Mouse (Mus musculus) c-Kit-positive CD71-positive TER-119-positive erythroid progenitor cells, embryonic 14.5 days (primary cell): ENCODE data around the gene Zfp455.
A peak's percentile ranks its signal among the peaks of the same experiment; 100 is the strongest.
"Not testable (repeated sequence)": the region's sequence is repeated elsewhere in the genome, so short reads cannot be mapped to it uniquely, and the experiment has no call there.

Experiments used
- DNase-seq: peaks from one replicate; pipeline ENCODE4 v3.0.0-alpha.2; 2013; ENCODE audit warnings: low spot score

The Zfp455 gene

GRCm38 (mm10) chr13:67194340-67194894 lies at the start of gene Zfp455:
TSS of gene Zfp455 (plus strand) at chr13:67194506.
- peak; percentile 44 for DNase-seq

DNA sequence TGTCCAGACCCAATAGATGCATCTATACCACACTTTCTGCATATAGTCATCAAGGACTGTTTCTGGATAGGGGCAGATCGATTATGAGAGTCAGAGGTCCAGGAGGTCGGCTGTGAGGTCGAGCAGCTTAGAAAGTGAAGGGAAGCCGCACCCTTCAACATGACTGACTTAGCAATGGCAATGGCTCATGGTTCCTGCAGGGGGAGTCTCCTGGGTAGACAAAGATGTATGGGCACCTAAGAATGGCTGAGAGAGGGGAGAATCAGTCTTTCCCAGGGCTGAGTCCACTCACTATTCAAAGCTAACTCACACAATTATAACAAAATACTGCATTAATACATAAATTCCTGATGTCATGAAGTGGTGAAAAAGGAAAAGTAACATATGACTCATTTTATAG lies 28.2 kb upstream of the Zfp455 start:
- DNase-seq = not testable (repeated sequence)

DNA sequence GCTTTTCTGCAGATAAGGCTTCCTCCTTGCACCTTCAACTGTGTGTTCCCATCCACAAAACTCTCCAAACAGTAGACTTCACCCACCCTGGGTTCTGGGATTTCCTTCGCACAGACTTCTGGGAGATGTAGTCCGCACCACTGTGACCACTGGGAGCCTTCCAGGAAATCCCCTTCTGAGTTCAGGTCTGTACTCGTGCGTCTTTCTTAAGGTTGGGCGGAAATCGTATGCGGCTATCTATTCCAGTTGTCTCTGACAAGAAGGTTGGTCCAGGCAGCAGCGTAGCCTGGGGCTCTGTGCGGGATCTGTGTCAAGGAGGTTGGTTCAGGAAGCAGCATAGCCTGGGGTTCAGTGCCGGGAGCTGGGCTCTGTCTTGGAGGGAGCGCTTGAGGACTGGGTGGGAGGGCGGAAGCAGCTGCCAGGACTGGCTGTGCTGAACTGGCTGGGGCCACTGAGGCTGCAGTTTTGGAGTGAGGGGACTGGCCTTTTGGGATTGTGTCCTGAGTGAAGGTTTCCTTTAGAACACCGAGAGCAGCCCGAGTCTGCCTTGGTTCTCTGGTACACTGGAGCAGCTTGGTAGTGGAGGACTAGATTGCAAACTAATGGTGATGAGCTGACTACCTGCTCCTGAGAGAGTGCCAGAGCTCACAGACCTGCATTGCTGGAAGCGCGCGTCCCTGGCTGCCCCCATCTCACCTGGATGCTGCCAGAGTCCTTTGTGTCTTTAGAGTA lies 21.1 kb upstream of the Zfp455 start, which contains the start of gene Rsl1:
Rsl1 (plus strand) TSS at position 192 of the 732 bp plus-strand sequence.
- DNase-seq = peak; percentile 5

- no peak for DNase-seq
Measured at GRCm38 (mm10) chr13:67173723-67174055, 20.6 kb upstream of the Zfp455 start.

DNA sequence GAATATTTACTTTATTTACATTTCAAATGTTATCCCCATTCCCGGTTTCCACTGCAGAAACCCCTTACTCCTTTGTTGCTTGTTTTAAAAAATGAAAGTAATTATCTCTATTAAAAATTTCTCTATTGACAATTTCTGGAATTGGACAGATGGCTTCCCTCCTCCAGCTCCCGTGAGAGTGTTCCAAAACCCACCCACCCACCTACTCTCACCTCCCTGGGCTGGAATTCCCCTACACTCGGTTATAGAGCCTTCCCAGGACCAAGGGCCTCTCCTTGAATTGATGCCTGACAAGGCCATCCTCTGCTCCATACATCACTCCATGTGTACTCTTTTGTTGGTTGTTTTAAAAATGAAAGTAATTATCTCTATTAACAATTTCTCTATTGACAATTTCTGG lies 7.3 kb downstream of the Zfp455 start:
- DNase-seq = no peak

GRCm38 (mm10) chr13:67214015-67214607 lies 19.8 kb downstream of the Zfp455 start:
- no peak for DNase-seq
